Mouse (Mus musculus): ENCODE measurements around the gene Chrm1.

Gene Chrm1

GRCm38 (mm10) chr19:8683627-8684026 lies 20.0 kb downstream of the Chrm1 start:
- CTCF ChIA-PET = interaction anchor here (0.6 to 1.1 kb wide), 5 partner anchors 11 to 1149 kb away, joined by 3 to 5 read pairs (median 3); no protein-coding TSS in a partner anchor

- CTCF ChIA-PET = no interaction called here
Measured at GRCm38 (mm10) chr19:8691871-8692539, 28.4 kb downstream of the Chrm1 start.

- CTCF ChIA-PET = interaction anchor here (0.6 kb wide), 1 partner anchor 114 kb away, joined by 3 read pairs; no protein-coding TSS in a partner anchor
Measured at GRCm38 (mm10) chr19:8692740-8693139, 29.2 kb downstream of the Chrm1 start.

- CTCF ChIA-PET = interaction anchor here (0.9 kb wide), 1 partner anchor 1304 kb away, joined by 14 read pairs; no protein-coding TSS in a partner anchor
Measured at GRCm38 (mm10) chr19:8695330-8695729, 31.7 kb downstream of the Chrm1 start.

- CTCF ChIA-PET = interaction anchor here (0.6 kb wide), 1 partner anchor 1334 kb away, joined by 6 read pairs; no protein-coding TSS in a partner anchor
Measured at GRCm38 (mm10) chr19:8699652-8700051, 36.1 kb downstream of the Chrm1 start.

GRCm38 (mm10) chr19:8702458-8702857 lies 38.9 kb downstream of the Chrm1 start:
- CTCF ChIA-PET = no interaction called here

- CTCF ChIA-PET = no interaction called here
Measured at GRCm38 (mm10) chr19:8703571-8703970, 40.0 kb downstream of the Chrm1 start.

GRCm38 (mm10) chr19:8705026-8705708 lies 41.6 kb downstream of the Chrm1 start:
- CTCF ChIA-PET = no interaction called here

- CTCF ChIA-PET = no interaction called here
Measured at GRCm38 (mm10) chr19:8706132-8706667, 42.6 kb downstream of the Chrm1 start.

- CTCF ChIA-PET = no interaction called here
Measured at GRCm38 (mm10) chr19:8706930-8707329, 43.3 kb downstream of the Chrm1 start.

- CTCF ChIA-PET = no interaction called here
Measured at GRCm38 (mm10) chr19:8708954-8709353, 45.4 kb downstream of the Chrm1 start.

- CTCF ChIA-PET = no interaction called here
Measured at GRCm38 (mm10) chr19:8710057-8710456, 46.5 kb downstream of the Chrm1 start.

GRCm38 (mm10) chr19:8711506-8711905 lies 47.9 kb downstream of the Chrm1 start:
- CTCF ChIA-PET = no interaction called here

GRCm38 (mm10) chr19:8711949-8712869 lies 48.6 kb downstream of the Chrm1 start:
- CTCF ChIA-PET = interaction anchor here (1.2 kb wide), 1 partner anchor 10 kb away, joined by 7 read pairs; the partner anchor contains the start of gene Slc3a2

- CTCF ChIA-PET = interaction anchor here (0.6 to 1.2 kb wide), 3 partner anchors 10 to 262 kb away, joined by 3 to 7 read pairs (median 3); partner anchors contain the start of gene Slc3a2
Measured at GRCm38 (mm10) chr19:8712870-8713305, 49.3 kb downstream of the Chrm1 start.

- CTCF ChIA-PET = interaction anchor here (0.6 to 1.2 kb wide), 4 partner anchors 9 to 262 kb away, joined by 3 to 7 read pairs (median 4); partner anchors contain the start of genes Slc3a2 and Tmem223
Measured at GRCm38 (mm10) chr19:8713306-8713996, 49.9 kb downstream of the Chrm1 start.

- CTCF ChIA-PET = interaction anchor here (0.6 to 1.2 kb wide), 4 partner anchors 9 to 57 kb away, joined by 3 to 14 read pairs (median 6); partner anchors contain the start of genes Slc3a2 and Tmem223
Measured at GRCm38 (mm10) chr19:8713997-8714652, 50.5 kb downstream of the Chrm1 start.

- CTCF ChIA-PET = interaction anchor here (0.6 to 1.0 kb wide), 2 partner anchors 13 to 49 kb away, joined by 3 to 14 read pairs; no protein-coding TSS in a partner anchor
Measured at GRCm38 (mm10) chr19:8714653-8715481, 51.3 kb downstream of the Chrm1 start.
